Mouse (Mus musculus): ENCODE results near the gene Gtsf1.

DNA sequence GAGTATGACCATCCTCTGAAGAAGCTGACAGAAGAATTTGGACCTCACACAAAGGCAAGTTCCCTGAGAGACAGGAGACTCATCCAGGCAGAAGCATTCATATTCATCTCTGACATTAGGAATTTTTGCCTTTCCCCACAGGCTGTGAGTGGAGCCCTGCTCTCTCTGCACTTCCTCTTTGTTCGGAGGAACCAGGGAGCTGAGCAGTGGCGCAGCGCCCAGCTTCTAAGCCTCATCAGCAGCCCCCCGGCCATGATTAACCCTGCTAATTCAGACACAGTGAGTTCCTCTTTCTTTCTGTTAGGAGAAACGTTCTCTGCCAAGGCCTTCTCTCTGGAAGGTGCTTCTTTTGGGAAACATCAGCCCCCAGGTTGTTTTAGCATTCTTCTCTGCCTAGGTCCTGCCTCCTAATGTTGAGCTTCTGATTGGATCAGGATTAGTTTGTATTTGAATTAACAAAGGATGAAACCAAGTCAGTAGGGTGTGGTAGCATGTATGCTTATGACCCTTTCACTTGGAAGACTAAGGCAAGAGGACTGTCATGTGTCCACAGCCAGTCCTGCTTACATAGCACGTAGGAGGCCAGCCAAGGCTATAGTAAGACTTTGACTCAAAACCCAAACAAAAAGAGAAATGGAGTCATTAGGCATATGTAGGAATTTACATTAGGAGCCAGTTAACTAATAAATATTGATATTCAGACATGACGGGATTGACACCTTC is 32.4 kb upstream of the Gtsf1 start:
- TF ChIP-seq CTCF (IDR thresholded peaks at IDR 0.05) (no peak), EP300 (IDR thresholded peaks at IDR 0.05) (no peak)

All from lung, postnatal 0 days (tissue).